Mouse (Mus musculus) ovary, postnatal 10 days (tissue): ENCODE results near the gene Flt3l.
"Not testable (repeated sequence)": the region's sequence is repeated elsewhere in the genome, so short reads cannot be mapped to it uniquely, and the experiment has no call there.

Experiments used
- DNase-seq: peaks from one replicate; pipeline ENCODE4 v3.0.0; 2022; ENCODE audit warnings: low spot score

Gene Flt3l

GRCm38 (mm10) chr7:45123186-45123570, 13.1 kb downstream of the Flt3l start:
- no peak for DNase-seq

GRCm38 (mm10) chr7:45122561-45123185, 13.6 kb downstream of the Flt3l start:
- DNase-seq, result no peak

- DNase-seq, result no peak
Measured at GRCm38 (mm10) chr7:45121966-45122365, 14.3 kb downstream of the Flt3l start.

GRCm38 (mm10) chr7:45121404-45121803, 14.8 kb downstream of the Flt3l start:
- DNase-seq, result no peak

GRCm38 (mm10) chr7:45119780-45120709, 16.2 kb downstream of the Flt3l start:
- no peak for DNase-seq

GRCm38 (mm10) chr7:45118336-45118735, 17.9 kb downstream of the Flt3l start:
- no peak for DNase-seq

- no peak for DNase-seq
Measured at GRCm38 (mm10) chr7:45117566-45117965, 18.7 kb downstream of the Flt3l start.

GRCm38 (mm10) chr7:45113476-45113875, 22.8 kb downstream of the Flt3l start:
- DNase-seq, result no peak

GRCm38 (mm10) chr7:45112529-45112928, 23.7 kb downstream of the Flt3l start:
- DNase-seq, result no peak

GRCm38 (mm10) chr7:45111940-45112339, 24.3 kb downstream of the Flt3l start:
- DNase-seq, result no peak

- DNase-seq, result not testable (repeated sequence)
Measured at GRCm38 (mm10) chr7:45110089-45110488, 26.1 kb downstream of the Flt3l start.

- DNase-seq, result no peak
Measured at GRCm38 (mm10) chr7:45107052-45107645, 29.1 kb downstream of the Flt3l start.

- DNase-seq, result no peak
Measured at GRCm38 (mm10) chr7:45106441-45106840, 29.8 kb downstream of the Flt3l start.

GRCm38 (mm10) chr7:45105491-45105890, 30.7 kb downstream of the Flt3l start:
- DNase-seq, result no peak

GRCm38 (mm10) chr7:45104941-45105340, 31.3 kb downstream of the Flt3l start:
- DNase-seq, result no peak

GRCm38 (mm10) chr7:45103652-45104180, 32.5 kb downstream of the Flt3l start, which contains the start of gene Fcgrt:
Gene Fcgrt (minus strand): TSS chr7:45103851.
- peak; percentile 70 for DNase-seq

GRCm38 (mm10) chr7:45102940-45103585, 33.2 kb downstream of the Flt3l start:
- no peak for DNase-seq

- DNase-seq, result no peak
Measured at GRCm38 (mm10) chr7:45102441-45102840, 33.8 kb downstream of the Flt3l start.

GRCm38 (mm10) chr7:45100046-45100445, 36.2 kb downstream of the Flt3l start:
- DNase-seq, result no peak

- no peak for DNase-seq
Measured at GRCm38 (mm10) chr7:45098541-45099240, 37.5 kb downstream of the Flt3l start.

- DNase-seq, result no peak
Measured at GRCm38 (mm10) chr7:45097479-45097878, 38.8 kb downstream of the Flt3l start.
